Mouse (Mus musculus) gastrocnemius, adult 2 months (tissue): ENCODE measurements around the gene Sytl3. TPM values are rescaled to one million over a fixed set of nuclear protein-coding genes. Genes with fewer than 3 reads are reported as not detected.

Experiments
- DNase-seq: peaks from one replicate; pipeline ENCODE4 v3.0.0; 2022
- H3K27ac ChIP-seq: fragments of 200-600 bp; 2 replicates; pipeline ENCODE4 v1.8.1; 2022; ENCODE audit warnings: mild to moderate bottlenecking
- H3K4me3 ChIP-seq: fragments of 200-600 bp; 2 replicates; pipeline ENCODE4 v1.8.1; 2022; ENCODE audit warnings: mild to moderate bottlenecking, moderate library complexity
- CTCF ChIP-seq: fragments of 200-600 bp; IDR thresholded peaks from 2 replicates; pipeline ENCODE4 v1.8.1; 2022; ENCODE audit warnings: antibody characterized with exemption, mild to moderate bottlenecking, moderate library complexity
- intact Hi-C: fragments of 180-260 bp; cut with DNase I; formaldehyde crosslinking; loops from one replicate; pipeline ENCODE4 v1.15.1; 2025
- total RNA-seq, 2 experiments: library from RNA; stranded (reverse); gene quantifications; 2 replicates each; pipeline ENCODE4 v1.2.3; 2021

Gene Sytl3
- total RNA-seq, 2 experiments from 2014 or later: 0.31 TPM; not detected in 1

- TF ChIP-seq CTCF: no peak
- DNase-seq: peak; percentile 60
- intact Hi-C loops: no loop called here
- Histone ChIP-seq H3K27ac (no peak overlapping the region), H3K4me3 (peak overlapping the region; percentile 13)
Observed at GRCm38 (mm10) chr17:6742083-6743038, 83.5 kb downstream of the Sytl3 start.

- Histone ChIP-seq H3K4me3 (no peak overlapping the region), H3K27ac (no peak overlapping the region)
- intact Hi-C loops: no loop called here
- no peak for TF ChIP-seq CTCF
- DNase-seq: no peak
Observed at GRCm38 (mm10) chr17:6743039-6743575, 84.2 kb downstream of the Sytl3 start.

GRCm38 (mm10) chr17:6743787-6744239, 84.9 kb downstream of the Sytl3 start:
- TF ChIP-seq CTCF: no peak
- no peak overlapping the region for H3K27ac ChIP-seq
- intact Hi-C loops: no loop called here
- H3K4me3 ChIP-seq: no peak overlapping the region
- no peak for DNase-seq

GRCm38 (mm10) chr17:6744366-6744765, 85.5 kb downstream of the Sytl3 start:
- no peak for DNase-seq
- Histone ChIP-seq H3K27ac (no peak overlapping the region), H3K4me3 (no peak overlapping the region)
- intact Hi-C loops: no loop called here
- TF ChIP-seq CTCF: no peak

GRCm38 (mm10) chr17:6744871-6745270, 86.0 kb downstream of the Sytl3 start:
- no peak for DNase-seq
- Histone ChIP-seq H3K27ac (no peak overlapping the region), H3K4me3 (no peak overlapping the region)
- no peak for TF ChIP-seq CTCF
- intact Hi-C loops: no loop called here

- H3K27ac ChIP-seq: no peak overlapping the region
- H3K4me3 ChIP-seq: no peak overlapping the region
- no peak for TF ChIP-seq CTCF
- no peak for DNase-seq
- intact Hi-C loops: no loop called here
Observed at GRCm38 (mm10) chr17:6745503-6745902, 86.6 kb downstream of the Sytl3 start.

- TF ChIP-seq CTCF: no peak
- intact Hi-C loops: no loop called here
- DNase-seq: no peak
- no peak overlapping the region for H3K4me3 ChIP-seq
- no peak overlapping the region for H3K27ac ChIP-seq
Observed at GRCm38 (mm10) chr17:6745975-6746374, 87.1 kb downstream of the Sytl3 start.

GRCm38 (mm10) chr17:6746452-6747231, 87.7 kb downstream of the Sytl3 start:
- no peak overlapping the region for H3K4me3 ChIP-seq
- no peak for TF ChIP-seq CTCF
- no peak overlapping the region for H3K27ac ChIP-seq
- no peak for DNase-seq
- intact Hi-C loops: no loop called here

- no peak for TF ChIP-seq CTCF
- no peak for DNase-seq
- intact Hi-C loops: no loop called here
- Histone ChIP-seq H3K4me3 (no peak overlapping the region), H3K27ac (no peak overlapping the region)
Observed at GRCm38 (mm10) chr17:6747478-6747877, 88.6 kb downstream of the Sytl3 start.

- TF ChIP-seq CTCF: no peak
- intact Hi-C loops: no loop called here
- peak overlapping the region; percentile 48 for H3K4me3 ChIP-seq
- peak; percentile 51 for DNase-seq
- H3K27ac ChIP-seq: no peak overlapping the region; the same call in 1 of the 2 replicates
Observed at GRCm38 (mm10) chr17:6748779-6749464, 90.0 kb downstream of the Sytl3 start.

- intact Hi-C loops: no loop called here
- H3K4me3 ChIP-seq: no peak overlapping the region
- H3K27ac ChIP-seq: no peak overlapping the region
- no peak for TF ChIP-seq CTCF
- DNase-seq: no peak
Observed at GRCm38 (mm10) chr17:6751221-6751859, 92.4 kb downstream of the Sytl3 start.

- Histone ChIP-seq H3K4me3 (no peak overlapping the region), H3K27ac (no peak overlapping the region)
- DNase-seq: no peak
- intact Hi-C loops: no loop called here
- no peak for TF ChIP-seq CTCF
Observed at GRCm38 (mm10) chr17:6752375-6752774, 93.5 kb downstream of the Sytl3 start.
